Mouse (Mus musculus): ENCODE data around the gene Tll2.

- no peak for TF ChIP-seq MYOD1 (IDR thresholded peaks at IDR 0.05; ENCODE audit: control insufficient read depth, insufficient read length, low read depth)
- no peak for TF ChIP-seq CTCF (IDR thresholded peaks at IDR 0.05; ENCODE audit: control insufficient read depth, insufficient read depth, insufficient read length)
- TF ChIP-seq USF1 (IDR thresholded peaks at IDR 0.05; ENCODE audit: low read depth), result no peak
These were observed 42.3 kb upstream of the Tll2 start for GRCm38 (mm10) chr19:41248968-41249367.

Measured in C2C12 (cell line).